Mouse (Mus musculus) kidney, postnatal 4 days (tissue): ENCODE results near the gene Msrb3.

Experiments
- DNase-seq, 2 experiments: peaks; one replicate each; pipeline ENCODE4 v3.0.0; 2021; ENCODE audit warnings: mixed read lengths in 2 of 2

The Msrb3 gene

GRCm38 (mm10) chr10:120898785-120899762 lies at the start of gene Msrb3:
Gene Msrb3, minus strand, starts transcription at chr10:120899101.
- peak; percentile 86 to 91 for DNase-seq

- peak; percentile 70 to 72 for DNase-seq
These were observed 49.6 kb upstream of the Msrb3 start for GRCm38 (mm10) chr10:120948461-120948860.

GRCm38 (mm10) chr10:120947842-120948241 lies 48.9 kb upstream of the Msrb3 start:
- DNase-seq, result no peak

- no peak for DNase-seq
These were observed 47.9 kb upstream of the Msrb3 start for GRCm38 (mm10) chr10:120946847-120947246.

DNA sequence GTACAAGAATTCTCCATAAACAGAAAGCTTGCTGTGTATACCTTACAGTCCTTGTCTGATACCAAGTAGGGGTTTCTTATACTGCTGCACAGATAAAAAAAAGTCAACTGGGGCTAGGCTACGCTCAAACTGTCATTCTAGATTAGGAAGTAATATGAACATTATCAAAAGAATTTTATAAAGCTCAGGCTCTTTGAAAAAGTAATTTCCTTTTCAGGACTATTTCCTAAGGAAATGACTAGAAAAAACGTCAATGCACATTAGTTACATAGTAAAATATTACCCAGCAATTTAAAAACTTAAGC lies 40.0 kb upstream of the Msrb3 start:
- no peak for DNase-seq

DNA sequence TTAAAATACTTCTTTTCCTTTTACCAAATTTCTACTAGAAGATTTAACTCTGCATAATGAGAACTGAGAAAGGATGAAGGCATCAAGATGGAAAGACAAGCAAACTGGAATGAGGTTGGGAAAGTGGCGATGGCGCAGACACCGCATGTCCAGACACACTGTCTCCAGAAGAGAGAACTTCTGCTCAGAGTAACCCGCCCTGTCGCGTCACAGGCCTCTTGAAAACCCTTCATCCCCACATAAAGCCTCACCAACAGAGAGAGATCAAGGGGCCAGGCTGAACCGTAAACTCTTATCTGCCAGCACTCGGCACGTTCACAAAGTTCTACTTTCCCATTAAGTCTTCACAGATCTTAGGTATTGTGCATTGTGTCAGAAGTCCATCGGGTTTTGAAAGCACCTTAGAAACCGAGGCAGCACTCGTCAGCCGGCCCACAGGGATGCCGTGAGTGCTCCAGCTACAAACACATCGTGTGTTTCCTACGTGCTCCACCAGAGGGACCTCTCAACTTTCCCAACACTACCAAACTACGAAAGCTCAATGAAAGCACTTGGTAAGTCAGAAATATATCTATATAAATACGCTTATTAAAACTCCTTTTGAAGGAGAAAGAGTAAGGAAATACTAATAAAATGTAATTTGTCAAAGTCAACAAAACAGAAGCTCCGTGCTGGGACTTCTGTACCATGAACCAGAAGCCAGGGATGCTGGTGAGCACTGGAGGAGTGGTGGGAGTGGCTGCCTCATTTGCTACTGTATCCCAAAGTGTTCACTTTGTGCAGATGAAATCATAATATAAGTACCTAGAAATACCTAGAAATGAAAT lies 39.4 kb upstream of the Msrb3 start:
- peak; percentile 71 to 77 for DNase-seq

DNA sequence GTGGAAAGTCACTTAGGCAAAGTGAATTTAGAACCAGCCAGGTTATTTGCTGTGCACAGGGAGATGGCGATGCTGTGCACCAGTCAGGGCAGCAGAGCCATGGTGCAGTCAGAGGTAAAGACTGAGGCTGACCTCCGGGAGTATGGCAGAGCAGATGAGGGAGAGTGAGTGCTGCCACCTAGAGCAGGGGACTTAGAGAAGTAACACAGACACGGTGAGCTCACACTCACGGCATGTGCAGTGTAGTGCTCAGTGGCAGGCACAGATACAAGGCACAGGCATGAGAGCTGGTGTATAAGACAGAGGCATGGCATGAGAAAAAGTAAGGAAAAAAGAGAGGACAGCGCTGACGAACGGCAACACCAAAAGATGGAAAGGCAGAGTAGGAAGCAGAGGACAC lies 30.6 kb upstream of the Msrb3 start:
- no peak for DNase-seq

DNA sequence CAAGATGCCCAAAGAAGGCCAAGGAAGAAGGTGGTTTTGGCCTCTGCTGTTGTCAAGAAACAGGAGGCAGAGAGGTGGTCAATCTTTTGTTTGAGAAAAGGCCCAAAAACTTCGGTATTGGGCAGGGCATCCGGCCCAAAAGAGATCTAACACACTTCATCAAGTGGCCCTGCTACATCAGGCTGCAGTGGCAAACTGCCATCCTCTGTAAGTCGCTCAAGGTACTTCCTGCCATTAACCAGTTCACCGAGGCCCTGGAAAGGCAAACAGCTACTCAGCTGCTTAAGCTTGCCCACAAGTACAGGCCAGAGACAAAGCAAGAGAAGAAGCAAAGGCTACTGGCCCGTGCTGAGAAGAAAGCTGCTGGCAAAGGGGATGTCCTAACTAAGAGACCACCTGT lies 29.3 kb upstream of the Msrb3 start:
- DNase-seq, result no peak

GRCm38 (mm10) chr10:120926156-120926555 lies 27.3 kb upstream of the Msrb3 start:
- DNase-seq, result no peak

- no peak for DNase-seq
These were observed 22.6 kb upstream of the Msrb3 start for GRCm38 (mm10) chr10:120921501-120921900.

GRCm38 (mm10) chr10:120920604-120921003 lies 21.7 kb upstream of the Msrb3 start:
- DNase-seq, result peak in 1 of 2 experiments; percentile 33

GRCm38 (mm10) chr10:120916250-120916649 lies 17.3 kb upstream of the Msrb3 start:
- peak in 1 of 2 experiments; percentile 35 for DNase-seq

DNA sequence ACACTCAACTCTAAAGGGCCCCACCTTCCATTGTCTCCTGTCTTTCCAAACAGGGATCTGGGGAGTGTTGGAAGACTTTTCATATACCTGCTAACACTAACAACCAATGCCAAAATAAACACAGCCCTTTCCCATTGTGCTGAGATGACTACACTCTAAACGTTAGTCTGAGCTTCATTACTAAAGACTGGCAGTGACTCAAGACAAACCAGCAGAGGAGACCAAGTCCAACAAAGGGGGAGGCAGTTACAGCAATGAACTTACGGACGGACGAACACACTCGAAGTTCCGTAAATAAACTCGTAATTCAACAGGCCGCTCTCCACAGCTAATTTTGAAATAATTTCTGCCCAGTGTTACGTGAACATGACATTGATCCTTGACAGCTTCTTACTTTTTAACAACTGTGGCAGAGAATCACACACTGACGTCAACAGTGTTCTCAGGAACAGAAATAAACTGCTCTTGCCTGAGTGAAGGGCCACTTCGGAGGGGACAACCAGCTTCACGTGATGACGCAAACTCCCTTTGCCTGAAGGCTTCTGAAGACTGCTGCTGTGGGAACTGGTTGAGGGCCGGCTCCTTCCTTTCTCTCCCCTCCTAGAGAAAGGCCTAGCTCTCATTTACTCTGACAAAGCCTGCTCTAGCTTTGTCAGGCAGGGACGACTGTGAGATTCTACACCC lies 16.2 kb upstream of the Msrb3 start:
- DNase-seq, result peak in 1 of 2 experiments; percentile 19

DNA sequence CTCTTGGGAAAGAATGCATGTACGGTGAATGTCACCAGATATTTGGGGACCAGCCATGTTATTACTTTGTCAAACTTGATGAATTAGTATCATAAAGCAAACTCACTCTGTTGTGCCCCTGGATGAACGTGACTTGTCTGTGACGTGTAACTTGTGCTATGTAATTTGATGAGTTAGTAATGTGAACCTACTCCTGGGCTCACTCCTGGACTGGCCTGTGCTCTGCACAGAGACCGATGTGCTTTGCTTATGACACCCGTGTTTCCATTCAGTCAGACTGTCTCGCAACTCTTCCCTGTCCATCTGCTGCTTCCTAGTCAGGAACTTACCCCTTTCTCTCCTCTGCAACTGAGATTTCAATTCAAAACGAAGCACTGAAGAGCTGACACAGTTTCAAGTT lies 15.4 kb upstream of the Msrb3 start:
- no peak for DNase-seq

- no peak for DNase-seq
These were observed 14.9 kb upstream of the Msrb3 start for GRCm38 (mm10) chr10:120913796-120914195.

DNA sequence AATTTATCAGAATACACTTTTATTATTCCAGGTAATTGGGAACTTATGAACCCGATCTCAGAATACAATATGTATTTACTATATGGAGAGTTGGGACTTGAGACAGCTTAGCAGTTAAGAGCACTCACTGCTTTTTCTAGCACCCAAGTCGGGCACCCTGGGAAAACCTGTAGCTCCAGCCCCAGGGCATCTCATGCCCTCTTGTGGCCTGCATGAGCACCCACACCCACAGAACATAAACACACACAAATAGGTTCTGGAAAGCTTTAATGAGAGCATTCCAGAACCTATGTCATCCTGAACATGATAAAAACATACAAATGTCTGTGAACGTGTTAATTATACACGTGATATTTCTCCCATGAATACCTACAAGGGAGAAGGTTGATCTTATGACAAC lies 13.1 kb upstream of the Msrb3 start:
- DNase-seq, result no peak

DNA sequence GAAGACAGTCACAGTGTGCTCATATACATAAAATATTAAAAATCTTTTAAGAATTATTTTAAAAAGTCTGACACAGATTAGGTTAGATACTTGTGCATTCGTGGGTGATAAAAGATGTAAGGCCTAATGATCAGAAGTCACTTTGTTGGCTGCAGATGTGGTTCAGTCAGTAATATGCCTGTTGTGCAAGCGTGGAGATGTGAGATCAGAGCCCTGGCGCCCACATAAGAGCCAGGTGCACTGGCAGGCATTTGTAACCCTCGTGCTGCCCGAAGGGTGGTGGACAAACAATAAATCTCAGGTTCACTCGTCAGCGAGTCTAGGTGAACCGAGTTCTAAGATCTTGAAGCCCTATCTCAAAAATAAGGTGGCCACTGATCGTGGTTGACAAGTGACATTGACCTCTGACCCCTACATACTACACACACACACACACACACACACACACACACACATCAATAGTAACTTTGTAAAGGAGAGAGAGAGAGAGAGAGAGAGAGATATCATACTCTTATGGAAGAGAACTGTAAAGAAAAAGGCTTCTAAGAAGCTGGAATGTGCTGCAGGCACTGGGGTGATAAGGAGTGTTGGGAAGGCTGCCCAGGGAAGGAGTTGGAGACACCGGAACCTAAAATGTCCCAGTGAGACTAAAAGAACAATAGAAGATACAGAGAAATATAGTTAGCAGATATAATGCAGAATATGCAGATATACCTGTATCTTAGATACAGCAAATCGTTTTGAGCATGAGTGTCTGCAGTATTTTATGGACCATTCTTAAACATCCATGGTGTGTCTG lies 10.1 kb upstream of the Msrb3 start:
- no peak for DNase-seq

DNA sequence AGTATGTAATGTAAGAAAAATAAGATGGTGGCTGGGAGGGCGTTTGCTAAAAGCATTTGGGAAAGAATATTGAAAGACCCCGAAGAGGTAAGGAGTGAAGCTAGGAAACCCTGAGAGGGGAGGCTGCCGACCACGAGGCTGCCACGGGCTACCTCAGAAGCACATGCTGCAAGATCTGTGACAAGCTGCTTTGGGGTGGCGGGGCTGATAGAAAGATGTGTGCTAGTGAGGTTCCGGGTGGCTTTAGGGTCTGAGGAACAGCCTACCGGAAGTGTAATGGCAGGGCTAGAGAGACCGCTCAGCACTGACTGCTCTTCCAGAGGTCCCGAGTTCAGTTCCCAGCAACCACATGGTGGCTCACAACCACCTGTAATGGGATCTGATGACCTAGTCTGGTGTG lies 5.8 kb upstream of the Msrb3 start:
- no peak for DNase-seq

DNA sequence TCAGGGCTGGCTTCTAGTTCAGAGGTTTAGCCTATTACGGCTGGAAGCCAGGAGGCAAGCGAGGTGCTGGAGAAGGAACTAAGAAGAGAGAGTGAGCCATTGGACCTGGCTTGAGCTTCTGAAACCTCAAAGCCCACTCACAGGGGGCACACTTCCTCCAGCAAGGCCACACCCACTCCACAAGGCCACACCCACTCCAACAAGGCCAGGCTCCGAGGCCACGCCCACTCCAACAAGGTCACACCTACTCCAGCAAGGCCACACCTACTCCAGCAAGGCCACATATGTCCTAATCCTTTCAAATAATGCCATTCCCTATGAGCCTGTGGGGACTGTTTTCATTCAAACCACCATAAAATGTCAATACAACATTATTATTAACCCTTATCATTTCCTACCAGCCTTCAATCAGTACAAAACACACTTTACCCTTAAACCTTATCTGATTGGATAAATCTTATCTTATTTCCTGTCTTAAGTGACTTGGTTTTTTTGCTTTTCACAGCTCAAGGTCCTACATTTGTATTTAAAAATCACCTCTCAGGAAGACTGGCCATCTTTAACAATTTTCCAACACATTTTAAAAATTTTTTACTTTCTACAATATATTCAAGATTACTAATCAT lies 5.1 kb upstream of the Msrb3 start:
- peak in 1 of 2 experiments; percentile 37 for DNase-seq

- peak in 1 of 2 experiments; percentile 25 for DNase-seq
These were observed 2.8 kb upstream of the Msrb3 start for GRCm38 (mm10) chr10:120901746-120902145.

GRCm38 (mm10) chr10:120900096-120900495 lies 1.2 kb upstream of the Msrb3 start:
- DNase-seq, result no peak

- peak; percentile 45 to 57 for DNase-seq
These were observed 544 bp downstream of the Msrb3 start for GRCm38 (mm10) chr10:120898357-120898756.
